Mouse (Mus musculus) heart, adult 2 months (tissue): Measurements from ENCODE around the gene H2-Ob.

Experiments used
- EP300 ChIP-seq: fragments of 200-500 bp; IDR thresholded peaks from 2 replicates; pipeline ENCODE4 v1.6.1; 2011; ENCODE audit warnings: low read depth, low read length, control low read depth; ENCODE audit not compliant: insufficient read depth
- POLR2A ChIP-seq: fragments of 200-500 bp; IDR thresholded peaks from 2 replicates; pipeline ENCODE4 v1.6.1; 2011; ENCODE audit warnings: mild to moderate bottlenecking, low read depth, low read length, control low read depth; ENCODE audit not compliant: insufficient read depth

DNA sequence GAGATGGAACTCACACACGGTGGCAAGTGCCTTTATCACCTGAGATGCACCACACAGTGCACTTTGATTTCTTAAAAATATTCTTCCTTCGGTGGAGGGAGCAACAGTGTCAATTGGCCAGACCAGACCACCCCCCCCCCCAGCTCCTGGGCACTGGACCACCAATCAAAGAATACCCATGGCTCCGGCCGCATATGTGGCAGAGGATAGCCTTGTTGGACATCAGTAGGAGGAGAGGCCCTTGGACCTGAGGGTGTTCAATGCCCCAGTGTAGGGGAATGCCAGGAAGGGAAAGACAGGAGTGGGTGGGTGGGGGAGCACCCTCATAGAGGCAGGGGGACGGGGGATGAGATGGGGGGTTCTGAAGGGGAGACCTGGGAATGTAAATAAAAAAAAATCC lies 32.0 kb upstream of the H2-Ob start:
- TF ChIP-seq EP300 (no peak), POLR2A (no peak)
